Mouse (Mus musculus) midbrain, embryonic 15.5 days (tissue): ENCODE data around the gene Ccdc103. TPM values are rescaled to one million over a fixed set of nuclear protein-coding genes. Genes with fewer than 3 reads are reported as not detected.

Experiments
- ATAC-seq: fragments of 200-750 bp; cut with Nextera tagmentation; replicated peaks from 2 replicates; pipeline ENCODE4 v1.8.0; 2017; ENCODE audit warnings: moderate TSS enrichment
- H3K27ac ChIP-seq: fragments of 300-500 bp; sonication (generic); 2 replicates; pipeline ENCODE4 v1.5.1; 2015; ENCODE audit warnings: mild to moderate bottlenecking, inconsistent platforms
- H3K27me3 ChIP-seq: fragments of 300-500 bp; sonication (generic); replicated peaks from 2 replicates; pipeline ENCODE4 v1.6.1; 2015; ENCODE audit warnings: inconsistent platforms
- H3K36me3 ChIP-seq: fragments of 300-500 bp; sonication (generic); replicated peaks from 2 replicates; pipeline ENCODE4 v1.6.1; 2015; ENCODE audit warnings: inconsistent platforms
- H3K4me1 ChIP-seq: fragments of 300-500 bp; sonication (generic); 2 replicates; pipeline ENCODE4 v1.6.1; 2015; ENCODE audit warnings: inconsistent platforms
- H3K4me2 ChIP-seq: fragments of 300-500 bp; sonication (generic); 2 replicates; pipeline ENCODE4 v1.6.1; 2015; ENCODE audit warnings: inconsistent platforms, mild to moderate bottlenecking, moderate library complexity
- H3K4me3 ChIP-seq: fragments of 300-500 bp; sonication (generic); 2 replicates; pipeline ENCODE4 v1.5.1; 2015; ENCODE audit warnings: mild to moderate bottlenecking, inconsistent platforms
- H3K9ac ChIP-seq: fragments of 300-500 bp; sonication (generic); 2 replicates; pipeline ENCODE4 v1.6.1; 2015; ENCODE audit warnings: mild to moderate bottlenecking, inconsistent platforms
- H3K9me3 ChIP-seq: fragments of 300-500 bp; sonication (generic); 2 replicates; pipeline ENCODE4 v1.6.1; 2016; ENCODE audit warnings: inconsistent platforms
- WGBS: fragments of 180-500 bp; shearing (Covaris S2); methylation state at CpG from one replicate; pipeline ENCODE4 v1.1.7; 2015; ENCODE audit warnings: mixed read lengths; 5-methylcytosine and 5-hydroxymethylcytosine counted together
- polyA plus RNA-seq: library from polyadenylated mRNA; unstranded; fragments of >200 nt; fragmentation: Nextera tagmentation; extraction: Ambion mirVana; gene quantifications from 2 replicates; pipeline ENCODE4 v1.2.1, GENCODE M21; 2015

Gene Ccdc103
- polyA plus RNA-seq: 2.0 and 2.2 TPM in 2 replicates

- under 1% methylated on average over 62 of the region's 62 CpGs for WGBS
- ATAC-seq: peak; percentile 92
- Histone ChIP-seq H3K36me3 (peaks cover 12% of the 10 kb centered on the region), H3K4me3 (peak within 1 kb of the TSS; percentile 56), H3K27ac (peak within 1 kb of the TSS; percentile 89), H3K4me1 (peaks cover 25% of the 10 kb centered on the region), H3K4me2 (peak within 1 kb of the TSS; percentile 69), H3K9me3 (no peaks in the 10 kb centered on the region), H3K27me3 (no peaks in the 10 kb centered on the region), H3K9ac (peak within 1 kb of the TSS; percentile 63)
Measured at GRCm38 (mm10) chr11:102880585-102881313, at the start of gene Ccdc103, which contains the start of gene Eftud2. Ccdc103 (plus strand) TSS chr11:102881204. Eftud2 (minus strand) TSS chr11:102880985.

- H3K4me2 ChIP-seq: no peak overlapping the region
Measured at GRCm38 (mm10) chr11:102832700-102833297, 48.2 kb upstream of the Ccdc103 start.

GRCm38 (mm10) chr11:102834219-102834618 lies 46.8 kb upstream of the Ccdc103 start:
- Histone ChIP-seq H3K4me3 (no peak overlapping the region), H3K36me3 (peaks cover 14% of the 10 kb centered on the region; the same call in 1 of the 2 replicates), H3K9ac (no peak overlapping the region), H3K27me3 (no peaks in the 10 kb centered on the region), H3K4me1 (no peaks in the 10 kb centered on the region), H3K27ac (no peak overlapping the region), H3K9me3 (no peaks in the 10 kb centered on the region), H3K4me2 (no peak overlapping the region)
- WGBS: 81% methylated on average over 10 of the region's 10 CpGs
- ATAC-seq: no peak

More at GRCm38 (mm10) chr11:102832700-102833297, 48.2 kb upstream of the Ccdc103 start:
- peaks cover 10% of the 10 kb centered on the region; the same call in 1 of the 2 replicates for H3K36me3 ChIP-seq
- H3K9ac ChIP-seq: no peak overlapping the region
- WGBS: 73% methylated on average over 18 of the region's 18 CpGs
- H3K27ac ChIP-seq: no peak overlapping the region
- no peak overlapping the region for H3K4me3 ChIP-seq
- H3K4me1 ChIP-seq: no peaks in the 10 kb centered on the region
- no peaks in the 10 kb centered on the region for H3K9me3 ChIP-seq
- no peaks in the 10 kb centered on the region for H3K27me3 ChIP-seq
- no peak for ATAC-seq

- WGBS: 63% methylated on average over 4 of the region's 4 CpGs
- Histone ChIP-seq H3K9me3 (no peaks in the 10 kb centered on the region), H3K4me3 (no peak within 1 kb of the TSS)
Measured at GRCm38 (mm10) chr11:102835549-102835948, 45.5 kb upstream of the Ccdc103 start, which contains the start of gene Higd1b. Higd1b (plus strand) TSS chr11:102835849.

GRCm38 (mm10) chr11:102836146-102836545 lies 44.9 kb upstream of the Ccdc103 start:
- Histone ChIP-seq H3K27me3 (no peaks in the 10 kb centered on the region), H3K9ac (no peak overlapping the region), H3K4me2 (no peak overlapping the region), H3K9me3 (no peaks in the 10 kb centered on the region), H3K4me3 (no peak overlapping the region), H3K36me3 (peaks cover 28% of the 10 kb centered on the region; the same call in 1 of the 2 replicates), H3K4me1 (no peaks in the 10 kb centered on the region), H3K27ac (no peak overlapping the region)
- no peak for ATAC-seq
- WGBS: 90% methylated on average over 9 of the region's 9 CpGs

More at GRCm38 (mm10) chr11:102835549-102835948, 45.5 kb upstream of the Ccdc103 start, which contains the start of gene Higd1b:
- ATAC-seq: no peak
- H3K4me2 ChIP-seq: no peak within 1 kb of the TSS
- no peaks in the 10 kb centered on the region for H3K4me1 ChIP-seq
- peaks cover 24% of the 10 kb centered on the region; the same call in 1 of the 2 replicates for H3K36me3 ChIP-seq
- H3K27ac ChIP-seq: no peak within 1 kb of the TSS
- no peaks in the 10 kb centered on the region for H3K27me3 ChIP-seq
- H3K9ac ChIP-seq: no peak within 1 kb of the TSS

GRCm38 (mm10) chr11:102837385-102837784 lies 43.6 kb upstream of the Ccdc103 start:
- H3K9ac ChIP-seq: no peak overlapping the region
- H3K36me3 ChIP-seq: peaks cover 35% of the 10 kb centered on the region; the same call in 1 of the 2 replicates
- no peaks in the 10 kb centered on the region for H3K4me1 ChIP-seq
- H3K4me2 ChIP-seq: no peak overlapping the region
- H3K9me3 ChIP-seq: no peaks in the 10 kb centered on the region
- WGBS: 100% methylated on average over 1 of the region's 1 CpGs
- no peak overlapping the region for H3K27ac ChIP-seq
- no peak for ATAC-seq
- no peaks in the 10 kb centered on the region for H3K27me3 ChIP-seq
- no peak overlapping the region for H3K4me3 ChIP-seq

GRCm38 (mm10) chr11:102838126-102838525 lies 42.9 kb upstream of the Ccdc103 start:
- WGBS: 90% methylated on average over 2 of the region's 2 CpGs
- Histone ChIP-seq H3K4me3 (no peak overlapping the region), H3K27ac (no peak overlapping the region), H3K4me2 (no peak overlapping the region), H3K9me3 (no peaks in the 10 kb centered on the region), H3K4me1 (no peaks in the 10 kb centered on the region), H3K9ac (no peak overlapping the region), H3K27me3 (no peaks in the 10 kb centered on the region), H3K36me3 (peaks cover 41% of the 10 kb centered on the region; the same call in 1 of the 2 replicates)
- ATAC-seq: no peak

GRCm38 (mm10) chr11:102838616-102839150 lies 42.3 kb upstream of the Ccdc103 start:
- no peak for ATAC-seq
- H3K27me3 ChIP-seq: no peaks in the 10 kb centered on the region
- no peak overlapping the region for H3K27ac ChIP-seq
- no peak overlapping the region for H3K4me2 ChIP-seq
- H3K9ac ChIP-seq: no peak overlapping the region
- H3K36me3 ChIP-seq: peaks cover 46% of the 10 kb centered on the region; the same call in 1 of the 2 replicates
- no peaks in the 10 kb centered on the region for H3K4me1 ChIP-seq
- H3K9me3 ChIP-seq: no peaks in the 10 kb centered on the region
- H3K4me3 ChIP-seq: no peak overlapping the region
- WGBS: 90% methylated on average over 9 of the region's 9 CpGs

GRCm38 (mm10) chr11:102845926-102846325 lies 35.1 kb upstream of the Ccdc103 start:
- no peaks in the 10 kb centered on the region for H3K9me3 ChIP-seq
- H3K4me3 ChIP-seq: no peak overlapping the region
- H3K4me2 ChIP-seq: no peak overlapping the region
- no peak overlapping the region for H3K9ac ChIP-seq
- no peak for ATAC-seq
- WGBS: 93% methylated on average over 10 of the region's 10 CpGs
- H3K4me1 ChIP-seq: no peaks in the 10 kb centered on the region
- H3K36me3 ChIP-seq: peaks cover 77% of the 10 kb centered on the region
- no peaks in the 10 kb centered on the region for H3K27me3 ChIP-seq
- H3K27ac ChIP-seq: no peak overlapping the region

- WGBS: 69% methylated on average over 5 of the region's 5 CpGs
- no peak for ATAC-seq
Measured at GRCm38 (mm10) chr11:102851883-102852282, 29.1 kb upstream of the Ccdc103 start.

GRCm38 (mm10) chr11:102853760-102854159 lies 27.2 kb upstream of the Ccdc103 start:
- Histone ChIP-seq H3K9me3 (no peaks in the 10 kb centered on the region), H3K27me3 (no peaks in the 10 kb centered on the region), H3K4me3 (no peak overlapping the region), H3K9ac (no peak overlapping the region), H3K36me3 (peaks cover 58% of the 10 kb centered on the region), H3K4me2 (no peak overlapping the region), H3K27ac (no peak overlapping the region), H3K4me1 (no peaks in the 10 kb centered on the region)
- ATAC-seq: no peak

More at GRCm38 (mm10) chr11:102851883-102852282, 29.1 kb upstream of the Ccdc103 start:
- H3K4me2 ChIP-seq: no peak overlapping the region
- no peaks in the 10 kb centered on the region for H3K9me3 ChIP-seq
- H3K4me3 ChIP-seq: no peak overlapping the region
- no peak overlapping the region for H3K9ac ChIP-seq
- H3K36me3 ChIP-seq: peaks cover 55% of the 10 kb centered on the region
- no peaks in the 10 kb centered on the region for H3K27me3 ChIP-seq
- H3K27ac ChIP-seq: no peak overlapping the region
- H3K4me1 ChIP-seq: no peaks in the 10 kb centered on the region

GRCm38 (mm10) chr11:102855941-102856340 lies 25.1 kb upstream of the Ccdc103 start:
- Histone ChIP-seq H3K9me3 (no peaks in the 10 kb centered on the region), H3K27me3 (no peaks in the 10 kb centered on the region), H3K36me3 (peaks cover 49% of the 10 kb centered on the region), H3K9ac (no peak overlapping the region), H3K4me3 (no peak overlapping the region), H3K4me1 (no peaks in the 10 kb centered on the region), H3K4me2 (no peak overlapping the region), H3K27ac (no peak overlapping the region)
- 90% methylated on average over 6 of the region's 6 CpGs for WGBS
- ATAC-seq: no peak
